Mouse (Mus musculus) kidney, adult 9 months (tissue): Measurements from ENCODE around the gene Ufc1.
"Not testable (repeated sequence)": the region's sequence is repeated elsewhere in the genome, so short reads cannot be mapped to it uniquely, and the experiment has no call there.

Source experiments
- DNase-seq: peaks from one replicate; pipeline ENCODE4 v3.0.0; 2022

The Ufc1 gene

DNA sequence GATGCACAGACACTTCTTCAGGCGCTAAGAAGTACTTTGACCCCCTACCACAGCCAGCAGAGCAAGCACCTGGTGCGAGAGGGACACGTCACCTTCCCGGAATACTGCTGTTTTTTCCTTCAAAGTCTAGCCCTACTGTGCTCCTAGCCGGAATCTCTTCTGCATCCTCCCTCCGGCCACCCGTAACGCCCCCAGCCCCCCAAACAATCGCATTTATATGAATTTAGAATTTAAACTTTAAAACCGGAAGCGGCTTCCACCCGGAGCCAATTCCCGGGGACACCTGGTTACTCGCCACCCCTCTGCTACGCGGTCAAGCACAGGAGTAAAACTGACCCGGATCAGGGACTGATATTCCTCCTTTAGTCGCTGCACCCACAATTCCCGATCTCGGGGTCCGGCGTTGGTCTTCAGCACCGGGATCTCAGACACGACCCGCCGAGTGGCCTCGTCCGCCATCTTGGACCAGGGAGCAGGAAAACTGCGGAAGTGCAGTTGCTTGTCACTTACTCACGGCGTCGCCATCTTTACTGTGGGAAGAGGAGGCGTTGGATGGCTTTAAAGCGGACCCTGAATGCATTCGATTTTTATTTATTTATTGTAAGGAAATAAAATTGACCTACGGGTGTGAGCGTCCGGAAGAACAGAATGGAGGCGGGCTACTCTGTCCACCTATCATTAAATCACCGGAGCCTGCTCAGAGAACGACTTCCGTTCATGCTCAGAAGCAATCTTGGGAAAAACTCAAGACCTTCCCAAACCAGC, at the start of gene Ufc1:
Ufc1 (minus strand) TSS at position 727 of the 765 bp plus-strand sequence.
- DNase-seq, result peak; percentile 92

DNA sequence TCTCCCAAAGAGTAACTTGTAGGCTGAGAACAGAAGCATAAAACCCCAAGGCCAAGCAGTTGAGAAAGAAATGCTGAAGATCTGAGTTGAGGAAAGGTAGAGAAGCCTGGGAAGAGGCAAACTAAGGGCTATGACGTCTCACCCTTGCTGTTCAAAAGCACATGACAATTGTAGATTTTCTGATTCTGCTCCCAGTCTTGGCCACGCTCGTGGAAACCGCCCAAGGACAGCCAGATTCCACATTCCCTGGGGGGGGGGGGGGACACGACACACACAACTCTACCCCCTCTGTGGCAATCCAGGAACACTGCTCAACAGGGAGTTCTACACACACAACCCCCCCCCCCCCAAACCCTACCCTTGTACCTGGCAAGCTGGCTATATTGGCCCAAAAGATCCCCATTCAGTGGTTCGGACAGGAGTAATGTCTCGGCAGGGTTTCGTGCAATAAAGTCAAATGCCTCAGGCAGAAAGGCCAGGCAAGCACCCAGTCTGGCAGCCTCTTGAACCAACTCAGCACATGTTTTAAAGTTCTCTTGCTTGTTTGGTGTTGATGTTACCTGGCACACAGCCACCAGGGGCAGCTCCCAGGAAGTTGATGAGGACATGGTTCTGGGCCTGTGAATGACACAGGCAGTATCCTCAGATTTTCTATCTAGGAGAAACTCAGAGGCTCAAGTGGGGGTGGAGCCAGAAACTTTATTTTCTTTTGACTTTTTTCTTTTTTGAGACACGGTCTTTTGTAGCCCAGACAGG, 49.3 kb upstream of the Ufc1 start:
- DNase-seq, result peak; percentile 86

DNA sequence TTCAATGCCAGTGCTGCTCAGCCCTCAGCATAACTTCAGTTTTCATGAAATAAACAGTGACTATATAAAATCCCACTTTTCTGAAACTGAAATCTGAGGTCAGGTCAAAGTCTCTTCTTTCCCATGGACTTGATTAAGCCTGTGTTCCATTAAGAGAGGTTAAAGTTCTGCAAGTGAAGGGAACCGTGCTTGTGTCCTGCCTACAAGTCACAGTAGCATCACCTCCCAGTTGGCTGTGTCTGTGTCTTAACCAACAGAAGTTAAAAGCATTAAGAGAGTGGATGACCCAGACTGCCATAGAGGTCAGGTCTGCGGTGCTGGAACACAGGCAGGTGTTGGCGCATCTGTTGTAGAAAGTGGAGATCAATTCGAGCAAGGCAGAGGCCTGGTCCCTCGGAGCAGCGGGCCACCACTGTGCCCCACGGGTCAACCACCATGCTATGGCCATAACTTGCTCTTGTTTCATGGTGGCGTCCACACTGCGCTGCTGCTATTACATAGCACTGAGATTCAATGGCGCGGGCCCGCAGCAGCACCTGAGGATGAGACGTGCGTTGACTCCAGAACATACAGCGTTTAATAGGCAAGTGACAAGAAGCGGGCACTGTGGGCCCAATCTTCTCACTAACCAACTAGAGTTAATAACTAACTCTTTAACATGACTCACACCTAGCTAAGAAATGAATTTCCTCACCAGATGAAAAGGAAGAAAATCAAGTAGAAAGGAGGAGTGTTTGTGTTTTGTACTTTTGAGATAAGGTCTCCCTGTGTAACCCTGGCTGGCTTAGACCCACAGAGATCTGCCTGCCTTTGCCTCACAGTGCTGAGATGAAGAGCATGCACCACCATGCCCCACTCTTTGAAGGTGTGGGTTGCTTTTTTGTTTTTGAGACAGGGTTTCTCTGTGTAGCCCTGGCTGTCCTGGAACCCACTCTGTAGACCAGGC, 47.7 kb upstream of the Ufc1 start:
- DNase-seq, result peak; percentile 82

DNA sequence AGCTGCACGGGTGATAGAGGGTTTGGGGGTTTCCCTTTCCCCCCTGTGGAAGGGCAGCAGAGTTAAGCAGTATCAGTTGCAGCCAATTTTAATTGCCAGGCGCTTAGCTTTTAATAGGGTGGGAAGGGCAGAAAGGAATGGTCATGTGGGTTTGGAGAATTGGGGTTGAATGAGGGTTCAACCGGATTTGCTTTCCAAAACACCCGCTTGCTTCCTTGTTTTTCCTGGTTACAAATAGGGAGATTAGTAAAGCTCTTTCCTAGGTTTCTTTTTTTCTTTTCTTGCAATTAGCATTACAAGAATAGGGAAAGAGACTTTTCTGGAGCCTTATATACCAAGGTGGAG, 35.4 kb upstream of the Ufc1 start:
- DNase-seq, result peak; percentile 41

DNA sequence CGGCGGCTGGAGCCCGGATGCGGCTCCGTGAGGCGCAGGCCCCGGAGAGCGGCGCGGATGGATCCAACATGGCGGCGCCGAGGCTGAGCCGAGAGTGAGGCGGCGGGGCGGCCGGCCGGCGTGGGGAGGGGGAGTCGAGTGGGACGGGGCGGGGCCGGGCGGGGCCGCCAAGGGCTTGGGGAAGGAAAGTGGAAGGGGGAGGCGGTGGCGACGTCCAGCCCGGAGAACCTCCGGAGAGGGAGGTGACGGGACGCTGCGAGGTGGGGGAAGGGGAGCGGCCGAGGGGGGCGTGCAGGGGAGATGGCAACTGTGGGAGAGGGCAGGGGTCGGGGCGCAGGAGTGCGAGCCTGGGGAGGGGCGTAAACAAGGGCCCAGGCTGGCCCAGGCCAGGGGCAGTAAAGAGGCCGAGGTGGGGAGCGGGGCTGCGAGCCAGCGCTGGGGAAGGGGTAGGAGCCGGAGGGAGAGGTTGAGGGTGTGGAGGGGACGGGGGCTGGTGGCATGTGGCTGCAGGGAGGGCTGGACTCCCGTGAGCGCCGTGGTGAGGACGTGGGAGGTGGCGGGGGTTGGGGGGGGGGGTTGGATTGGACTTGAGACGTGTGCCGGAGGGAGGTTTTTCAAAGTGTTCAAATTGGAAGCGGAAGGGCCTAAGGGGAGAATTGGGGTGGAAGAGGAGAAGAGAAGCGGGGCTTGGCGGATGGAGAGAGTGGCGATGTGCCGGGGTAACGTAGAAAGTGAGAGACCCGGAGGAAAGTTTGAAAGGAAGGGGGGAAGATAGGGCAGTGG, 34.8 kb upstream of the Ufc1 start:
- DNase-seq, result peak; percentile 36

DNA sequence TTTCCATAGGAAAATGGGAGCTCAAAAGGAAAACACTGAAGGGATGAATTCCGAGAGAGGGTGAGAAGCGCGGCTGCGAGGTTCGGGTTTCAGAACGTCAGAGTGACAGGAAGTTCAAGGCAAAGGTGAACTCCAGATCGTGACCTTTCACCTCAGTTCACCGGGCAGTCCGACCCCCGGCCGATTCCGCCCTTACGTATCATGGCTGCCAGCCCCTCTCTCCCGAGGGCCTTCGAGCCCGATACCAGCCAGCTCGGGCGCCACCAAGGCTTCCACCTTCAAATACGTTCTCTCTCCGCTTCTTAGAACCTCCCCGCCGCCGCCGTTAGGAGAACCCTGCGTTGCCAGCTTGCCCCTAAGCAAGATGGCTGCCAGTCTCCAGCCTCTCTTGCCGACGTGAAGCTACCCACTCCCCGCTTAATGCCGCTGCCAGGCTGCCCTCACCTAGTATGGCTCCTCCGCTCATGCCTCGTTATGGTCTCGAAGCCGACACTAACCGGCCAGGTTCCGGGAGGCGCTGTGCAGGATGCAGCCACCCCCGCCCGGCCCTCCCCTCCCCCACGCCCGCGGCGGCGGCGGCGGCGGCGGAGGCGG, 34.1 kb upstream of the Ufc1 start, which contains the start of gene Dedd:
Dedd (plus strand) TSS at position 307 of the 594 bp plus-strand sequence.
- DNase-seq, result peak; percentile 96

DNA sequence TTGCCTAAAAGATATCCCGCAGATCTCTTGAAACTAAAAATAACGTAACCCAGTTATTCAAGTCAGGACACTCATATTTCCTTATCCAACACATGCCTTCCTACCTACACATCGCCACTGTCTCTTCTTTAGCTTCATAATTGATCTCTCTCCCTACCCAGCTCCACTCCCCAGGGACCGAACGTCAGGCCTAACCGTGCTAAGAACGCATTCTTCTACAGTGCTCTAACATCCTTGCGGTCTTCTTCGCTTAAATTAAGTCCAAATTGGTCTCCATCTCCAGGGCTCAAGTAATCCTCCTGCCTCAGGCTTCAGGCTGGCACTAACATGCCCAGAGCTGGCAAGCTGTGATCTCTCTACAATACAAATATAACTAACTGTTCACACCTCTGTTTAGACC, 33.4 kb upstream of the Ufc1 start:
- no peak for DNase-seq

GRCm38 (mm10) chr1:171326588-171326987, 31.8 kb upstream of the Ufc1 start:
- not testable (repeated sequence) for DNase-seq

DNA sequence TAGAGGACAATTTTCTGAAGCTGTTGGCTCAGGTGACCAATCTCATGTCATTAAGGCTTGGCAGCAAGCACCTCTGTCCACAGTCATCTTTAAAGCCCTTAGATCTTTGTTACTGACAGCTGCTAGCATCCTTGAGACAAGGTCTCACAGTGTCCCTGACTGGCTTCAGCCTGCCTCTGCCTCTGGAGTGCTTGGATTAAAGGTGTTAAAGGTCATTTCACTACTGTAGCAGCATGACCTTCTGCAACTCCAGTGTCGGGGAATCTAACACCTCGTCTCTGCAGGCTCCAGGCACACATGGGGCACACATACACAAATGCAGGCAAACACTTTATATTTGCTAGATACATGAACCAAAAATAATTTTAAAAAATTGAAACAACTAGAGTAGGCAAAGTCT, 30.7 kb upstream of the Ufc1 start:
- DNase-seq, result no peak

DNA sequence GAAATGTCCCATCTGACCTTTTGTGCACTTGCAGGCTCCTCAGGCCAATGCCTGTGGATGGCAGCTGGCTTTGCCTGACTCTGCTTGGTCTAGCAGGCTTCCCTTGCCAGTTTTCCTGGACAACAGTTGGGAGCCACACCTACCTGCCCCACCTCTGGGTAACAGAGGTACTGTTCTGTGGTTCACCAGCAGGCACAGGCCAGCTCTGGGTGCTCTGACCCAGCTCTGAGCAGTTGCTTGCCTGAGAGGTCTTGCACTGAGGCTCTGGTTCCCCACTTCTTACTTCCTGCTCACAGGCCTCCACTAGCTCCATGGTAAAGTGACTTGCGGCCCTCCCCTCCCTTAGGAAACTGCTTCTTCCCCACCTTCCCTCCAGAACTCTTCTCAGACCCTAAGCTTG, 27.2 kb upstream of the Ufc1 start:
- peak; percentile 56 for DNase-seq

DNA sequence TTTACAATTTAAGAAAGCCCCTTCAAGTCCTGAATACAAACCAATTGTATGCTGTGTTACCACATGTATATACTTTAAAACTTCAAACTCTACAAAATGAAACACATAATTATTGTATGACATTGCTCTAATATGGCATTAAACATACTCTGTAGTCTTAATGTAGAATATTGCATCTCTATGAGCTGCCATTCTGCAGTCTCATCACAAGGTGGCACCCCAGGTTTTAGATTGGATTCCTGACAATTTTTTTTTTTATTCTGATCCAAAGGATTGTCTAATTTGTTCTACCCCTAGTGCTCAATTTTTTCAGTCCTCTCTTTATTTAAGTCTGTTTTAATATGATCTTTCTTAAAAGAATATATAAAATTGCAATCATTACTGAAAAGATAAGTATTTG, 26.6 kb upstream of the Ufc1 start:
- peak; percentile 35 for DNase-seq

DNA sequence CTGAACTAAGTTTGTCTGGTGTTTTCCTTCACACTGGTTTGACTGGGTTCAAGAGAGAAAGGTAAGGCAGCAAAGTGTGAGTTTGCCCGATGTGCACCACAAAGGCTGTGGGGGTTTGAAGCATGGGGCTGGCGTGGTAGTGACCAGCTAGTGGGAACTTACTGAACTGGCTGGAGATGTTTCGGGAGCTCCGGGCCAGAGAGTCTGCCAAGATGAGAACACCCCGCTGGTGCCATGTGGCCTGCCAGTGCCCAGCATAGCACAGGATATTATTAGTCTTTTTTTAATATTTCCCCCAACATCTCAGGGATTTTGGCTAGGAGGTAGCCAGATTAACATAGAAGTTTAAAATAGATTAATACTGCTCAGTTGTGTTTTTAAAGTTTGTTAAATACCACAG, 25.3 kb upstream of the Ufc1 start:
- DNase-seq, result no peak

GRCm38 (mm10) chr1:171319748-171320147, 24.9 kb upstream of the Ufc1 start:
- peak; percentile 70 for DNase-seq

- DNase-seq, result no peak
Observed at GRCm38 (mm10) chr1:171309321-171309720, 14.5 kb upstream of the Ufc1 start.

GRCm38 (mm10) chr1:171306157-171306556, 11.3 kb upstream of the Ufc1 start:
- not testable (repeated sequence) for DNase-seq

- no peak for DNase-seq
Observed at GRCm38 (mm10) chr1:171298226-171298625, 3.4 kb upstream of the Ufc1 start.

- no peak for DNase-seq
Observed at GRCm38 (mm10) chr1:171295063-171295402, 209 bp upstream of the Ufc1 start.

- no peak for DNase-seq
Observed at GRCm38 (mm10) chr1:171293906-171294297, 922 bp downstream of the Ufc1 start.

DNA sequence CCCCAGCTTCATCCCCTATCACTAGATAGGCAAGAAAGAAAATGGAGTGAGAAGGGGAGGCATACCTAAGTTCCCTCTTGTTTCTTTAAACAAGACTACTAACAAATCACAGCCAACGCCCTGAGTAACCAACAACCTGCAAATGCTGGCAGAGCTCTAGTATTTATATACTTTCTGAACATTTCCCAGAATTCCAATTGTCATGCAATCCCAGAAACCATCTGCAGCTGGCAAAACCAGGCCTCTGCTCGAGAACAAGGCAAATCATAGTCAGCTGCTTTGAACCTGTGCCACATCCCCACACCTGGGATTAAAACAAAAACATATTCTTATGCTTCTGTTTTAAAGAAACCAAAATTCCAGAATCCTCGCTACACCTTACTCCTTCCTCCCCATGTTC, 1.5 kb downstream of the Ufc1 start:
- peak; percentile 9 for DNase-seq

GRCm38 (mm10) chr1:171288328-171288727, 6.5 kb downstream of the Ufc1 start:
- DNase-seq, result peak; percentile 10

GRCm38 (mm10) chr1:171287136-171288081, 7.4 kb downstream of the Ufc1 start, which contains the start of gene Usp21:
TSS of gene Usp21 (minus strand) at chr1:171287991.
- peak; percentile 96 for DNase-seq
